Mouse (Mus musculus) CH12.LX (cell line): ENCODE results near the gene Hmcn1.

Experiments used
- CHD2 ChIP-seq: IDR thresholded peaks from 2 replicates; pipeline ENCODE4 v1.6.1; 2011; ENCODE audit warnings: low read length, improper control_type of control experiment
- CTCF ChIP-seq, 2 experiments: IDR thresholded peaks in 1 of 2; conservative IDR thresholded peaks in 1 of 2; 2 replicates each; pipeline ENCODE4 v1.5.1; 2011 to 2012; ENCODE audit warnings: low read depth in 2 of 2, low read length in 2 of 2, improper control_type of control experiment in 1 of 2, inconsistent platforms in 1 of 2, mild to moderate bottlenecking in 1 of 2, moderate library complexity in 1 of 2
- EP300 ChIP-seq: IDR thresholded peaks from 2 replicates; pipeline ENCODE4 v1.6.1; 2011; ENCODE audit warnings: low read length, improper control_type of control experiment
- GABPA ChIP-seq: IDR thresholded peaks from 2 replicates; pipeline ENCODE4 v1.6.1; 2012; ENCODE audit warnings: low read depth, low read length, improper control_type of control experiment, inconsistent platforms; ENCODE audit not compliant: insufficient replicate concordance
- JUN ChIP-seq: IDR thresholded peaks from 2 replicates; pipeline ENCODE4 v1.6.1; 2011; ENCODE audit warnings: low read depth, mild to moderate bottlenecking, low read length, improper control_type of control experiment, moderate library complexity; ENCODE audit not compliant: insufficient read depth
- MAX ChIP-seq: IDR thresholded peaks from 2 replicates; pipeline ENCODE4 v1.6.1; 2011; ENCODE audit warnings: low read length, improper control_type of control experiment
- POLR2AphosphoS2 ChIP-seq: IDR thresholded peaks from 2 replicates; pipeline ENCODE4 v1.6.1; 2011; ENCODE audit warnings: low read depth, low read length, improper control_type of control experiment
- SMC3 ChIP-seq: IDR thresholded peaks from 2 replicates; pipeline ENCODE4 v1.6.1; 2011; ENCODE audit warnings: low read depth, low read length, improper control_type of control experiment
- TCF12 ChIP-seq: IDR thresholded peaks from 2 replicates; pipeline ENCODE4 v1.6.1; 2014; ENCODE audit warnings: low read depth, mild to moderate bottlenecking, inconsistent platforms, low read length, improper control_type of control experiment
- UBTF ChIP-seq: IDR thresholded peaks from 2 replicates; pipeline ENCODE4 v1.6.1; 2012; ENCODE audit warnings: low read depth, mild to moderate bottlenecking, inconsistent platforms, low read length, improper control_type of control experiment, moderate library complexity
- USF1 ChIP-seq: IDR thresholded peaks from 2 replicates; pipeline ENCODE4 v1.6.1; 2014; ENCODE audit warnings: low read depth, mild to moderate bottlenecking, inconsistent platforms, low read length, improper control_type of control experiment
- ZNF384 ChIP-seq: IDR thresholded peaks from 2 replicates; pipeline ENCODE4 v1.6.1; 2012; ENCODE audit warnings: low read depth, low read length, improper control_type of control experiment, inconsistent platforms

DNA sequence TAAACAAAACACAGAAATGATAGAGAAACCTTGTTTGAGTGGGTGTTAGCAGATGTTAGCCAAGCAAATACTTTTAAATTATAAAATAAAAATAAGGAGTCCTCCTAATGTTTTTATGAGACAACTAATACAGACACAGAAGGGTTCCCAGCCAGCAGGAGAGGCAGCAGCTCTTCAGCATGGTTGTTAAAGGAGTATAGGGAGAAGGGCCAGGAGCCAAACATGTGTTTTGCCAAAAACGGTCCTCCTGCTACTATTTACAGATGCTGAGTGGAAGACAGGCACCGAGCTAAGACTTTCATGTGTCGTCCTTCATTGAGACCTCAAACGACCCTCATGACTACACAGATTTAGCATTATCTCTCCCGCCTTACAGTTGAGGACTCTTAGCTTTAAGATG, 281.8 kb downstream of the Hmcn1 start:
- no peak for TF ChIP-seq CTCF (conservative IDR thresholded peaks at IDR 0.05 in 1 of 2, IDR thresholded peaks at IDR 0.05 in 1 of 2; ENCODE audit: low read depth in 2 of 2, low read length in 2 of 2)
- TF ChIP-seq TCF12: no peak
- TF ChIP-seq USF1: no peak
- no peak for TF ChIP-seq SMC3
- TF ChIP-seq ZNF384: no peak
- no peak for TF ChIP-seq EP300
- no peak for TF ChIP-seq JUN
- TF ChIP-seq GABPA: no peak
- no peak for TF ChIP-seq POLR2AphosphoS2
- no peak for TF ChIP-seq CHD2
- no peak for TF ChIP-seq UBTF
- no peak for TF ChIP-seq MAX
